ENCODE assay signal across 19 mouse cellular contexts in the genomic region with DNA sequence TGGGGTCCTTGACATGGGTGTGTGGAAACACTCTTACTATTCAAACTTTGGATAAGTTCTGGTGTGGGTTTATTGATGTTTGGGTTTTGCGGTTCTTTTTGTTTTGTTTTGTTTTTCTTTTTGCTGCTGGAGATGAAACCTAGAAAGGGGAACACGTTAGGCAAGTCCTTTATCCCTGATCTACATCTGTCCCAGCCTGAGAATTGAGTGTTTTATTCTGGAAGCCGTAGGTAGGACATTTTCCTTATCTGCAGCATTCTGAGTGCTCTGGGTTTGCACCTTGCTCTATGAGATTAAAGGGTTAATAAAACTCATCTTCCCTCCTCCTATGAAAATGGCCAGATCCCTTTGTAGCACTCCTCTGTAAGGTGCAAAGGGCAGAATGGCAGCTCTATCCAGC. TPM values are rescaled to one million over a fixed set of nuclear protein-coding genes. Genes with fewer than 3 reads are reported as not detected.
DNase-seq lines count a peak whose midpoint lies in the region; ATAC-seq and TF ChIP-seq lines count a peak whose summit lies in the region.
"Had no signal": no experiment of that assay in that cellular context is flagged by ENCODE, and none has a peak within 500 bp of the region (broad histone marks: within the 10 kb centered on the region; RNA-seq: fewer than 3 reads in every experiment).

No protein-coding gene starts in this region.

- ATAC-seq in heart, embryonic 15.5 days (replicated peaks; ENCODE audit: insufficient number of reproducible peaks, insufficient read depth, low FRiP score, low read depth) = no peak
- 0 out of 2 replicates have a peak, but pooled peaks have one; percentile 2 for ATAC-seq in liver, embryonic 15.5 days (ENCODE audit: insufficient read depth)
- ATAC-seq in midbrain, embryonic 15.5 days (replicated peaks) = no peak
- no peak for ATAC-seq in intestine, embryonic 16.5 days
- ATAC-seq: forebrain, embryonic 15.5 days; hindbrain, postnatal 0 days had no signal

- H3K27me3 ChIP-seq in heart, embryonic 15.5 days = peaks cover 16% of the 10 kb centered on the region; the same call in 1 of the 2 replicates
- no peaks in the 10 kb centered on the region for H3K27me3 ChIP-seq in testis, adult 2 months (ENCODE audit: control insufficient read depth, insufficient read depth, low read length)
- peaks cover 30% of the 10 kb centered on the region for H3K27me3 ChIP-seq in liver, embryonic 15.5 days
- H3K27me3 ChIP-seq in midbrain, embryonic 15.5 days (replicated peaks) = peaks cover 21% of the 10 kb centered on the region
- peaks cover 14% of the 10 kb centered on the region for H3K27me3 ChIP-seq in intestine, embryonic 16.5 days (replicated peaks; ENCODE audit: control insufficient read depth, insufficient read depth, low read length)

- peaks cover 26% of the 10 kb centered on the region for H3K4me1 ChIP-seq in heart, embryonic 15.5 days (replicated peaks)
- H3K4me1 ChIP-seq in testis, adult 2 months (ENCODE audit: control insufficient read depth, insufficient read depth, low read length) = peaks cover 13% of the 10 kb centered on the region
- peaks cover 57% of the 10 kb centered on the region for H3K4me1 ChIP-seq in liver, embryonic 15.5 days (replicated peaks)
- H3K4me1 ChIP-seq in midbrain, embryonic 15.5 days = peaks cover 3% of the 10 kb centered on the region; the same call in 1 of the 2 replicates
- no peaks in the 10 kb centered on the region for H3K4me1 ChIP-seq in intestine, embryonic 16.5 days (ENCODE audit: control insufficient read depth, insufficient read depth, low read length)
- H3K4me1 ChIP-seq: embryonic facial prominence, embryonic 12.5 days; forebrain, embryonic 15.5 days had no signal

- H3K9ac ChIP-seq in heart, embryonic 15.5 days = no peak overlapping the region
- no peak overlapping the region for H3K9ac ChIP-seq in liver, embryonic 15.5 days
- H3K9ac ChIP-seq in midbrain, embryonic 15.5 days = no peak overlapping the region
- H3K9ac ChIP-seq in intestine, embryonic 16.5 days (ENCODE audit: low read depth, low read length) = no peak overlapping the region
- H3K9ac ChIP-seq: embryonic facial prominence, embryonic 12.5 days; forebrain, embryonic 15.5 days; heart, embryonic 12.5 days; hindbrain, embryonic 13.5 days had no signal

- no peaks in the 10 kb centered on the region for H3K9me3 ChIP-seq in heart, embryonic 15.5 days (replicated peaks)
- no peaks in the 10 kb centered on the region for H3K9me3 ChIP-seq in liver, embryonic 15.5 days (replicated peaks)
- no peaks in the 10 kb centered on the region for H3K9me3 ChIP-seq in midbrain, embryonic 15.5 days
- H3K9me3 ChIP-seq in intestine, embryonic 16.5 days (ENCODE audit: control insufficient read depth, low read length) = no peaks in the 10 kb centered on the region
- H3K9me3 ChIP-seq: embryonic facial prominence, embryonic 12.5 days; forebrain, embryonic 15.5 days; heart, embryonic 12.5 days; hindbrain, embryonic 13.5 days had no signal

- TF ChIP-seq CTCF in testis, adult 2 months (IDR thresholded peaks at IDR 0.05; ENCODE audit: control insufficient read depth, insufficient read depth, insufficient replicate concordance, low read depth, low read length) = no peak

- DNase-seq in heart, postnatal 10 days = no peak
- no peak for DNase-seq in testis, postnatal 10 days (ENCODE audit: low spot score)
- DNase-seq: adrenal gland, postnatal 10 days; cerebellum, adult 11 months; cerebellum, adult 8-10 months; cerebellum, postnatal 14 days; gastrocnemius, postnatal 10 days; heart, postnatal 14 days had no signal

- H3K4me3 ChIP-seq in heart, embryonic 15.5 days = no peak overlapping the region
- H3K4me3 ChIP-seq in testis, adult 2 months (ENCODE audit: control insufficient read depth, low read depth, low read length) = no peak overlapping the region
- H3K4me3 ChIP-seq in liver, embryonic 15.5 days (replicated peaks) = no peak overlapping the region
- H3K4me3 ChIP-seq in midbrain, embryonic 15.5 days = no peak overlapping the region
- no peak overlapping the region for H3K4me3 ChIP-seq in intestine, embryonic 16.5 days (ENCODE audit: low read length)
- H3K4me3 ChIP-seq: embryonic facial prominence, embryonic 12.5 days; forebrain, embryonic 15.5 days; heart, embryonic 12.5 days; hindbrain, embryonic 13.5 days had no signal

- H3K36me3 ChIP-seq in heart, embryonic 15.5 days = no peaks in the 10 kb centered on the region
- H3K36me3 ChIP-seq in testis, adult 2 months (ENCODE audit: control insufficient read depth, insufficient read depth, low read length) = peaks cover 1% of the 10 kb centered on the region; the same call in 1 of the 2 replicates
- no peaks in the 10 kb centered on the region for H3K36me3 ChIP-seq in liver, embryonic 15.5 days (replicated peaks)
- no peaks in the 10 kb centered on the region for H3K36me3 ChIP-seq in midbrain, embryonic 15.5 days (replicated peaks)
- no peaks in the 10 kb centered on the region for H3K36me3 ChIP-seq in intestine, embryonic 16.5 days (ENCODE audit: control insufficient read depth, insufficient read depth, low read length)
- H3K36me3 ChIP-seq: embryonic facial prominence, embryonic 12.5 days; forebrain, embryonic 15.5 days; heart, embryonic 12.5 days; hindbrain, embryonic 13.5 days had no signal

- H3K27ac ChIP-seq in heart, embryonic 15.5 days = 0 out of 2 replicates have a peak overlapping the region, but pooled peaks have one; percentile 9
- peak overlapping the region; percentile 44; the same call in 1 of the 2 replicates for H3K27ac ChIP-seq in testis, adult 2 months (ENCODE audit: control insufficient read depth, insufficient read depth, low read depth, low read length)
- peak overlapping the region; percentile 64 for H3K27ac ChIP-seq in liver, embryonic 15.5 days (replicated peaks)
- no peak overlapping the region for H3K27ac ChIP-seq in midbrain, embryonic 15.5 days
- H3K27ac ChIP-seq in intestine, embryonic 16.5 days (ENCODE audit: low read length) = no peak overlapping the region
- H3K27ac ChIP-seq: embryonic facial prominence, embryonic 12.5 days; forebrain, embryonic 15.5 days; hindbrain, embryonic 13.5 days; hindbrain, postnatal 0 days had no signal

- WGBS in heart, embryonic 15.5 days = 81% methylated on average over 3 of the region's 3 CpGs
- WGBS in liver, embryonic 15.5 days (ENCODE audit: insufficient replicate concordance) = 35% methylated on average over 3 of the region's 3 CpGs
- WGBS in midbrain, embryonic 15.5 days = 81% methylated on average over 3 of the region's 3 CpGs
- WGBS in intestine, embryonic 16.5 days = 69% methylated on average over 3 of the region's 3 CpGs

- intact Hi-C loops in heart, postnatal 10 days (cut with DNase I) = loop anchor here (10.0 kb wide), 1 partner anchor 261 kb away; a partner anchor contains a TSS

- TF ChIP-seq POLR2A in testis, adult 2 months (IDR thresholded peaks at IDR 0.05; ENCODE audit: control insufficient read depth, low read depth, low read length) = no peak

- no peak overlapping the region for H3K4me2 ChIP-seq in heart, embryonic 15.5 days
- H3K4me2 ChIP-seq in liver, embryonic 15.5 days = peak overlapping the region; percentile 23; the same call in 1 of the 2 replicates
- no peak overlapping the region for H3K4me2 ChIP-seq in midbrain, embryonic 15.5 days
- no peak overlapping the region for H3K4me2 ChIP-seq in intestine, embryonic 16.5 days (ENCODE audit: low read depth, low read length)
- H3K4me2 ChIP-seq: embryonic facial prominence, embryonic 12.5 days; forebrain, embryonic 15.5 days; heart, embryonic 12.5 days; hindbrain, embryonic 13.5 days had no signal

RNA-seq across cellular contexts. Expression of a gene that starts 39.3 kb away (rescaled TPM):
- polyA plus RNA-seq in heart, embryonic 15.5 days (2015; fragmentation: Nextera tagmentation; extraction: Ambion mirVana) = 31.2 and 33.7 TPM in 2 replicates
- total RNA-seq in heart, postnatal 10 days (2021) = 10 to 100 TPM; 20.7 to 27.0 TPM
- polyA plus RNA-seq in testis, adult 2 months (2012; rRNA removed) = 11.8 and 15.2 TPM in 2 replicates
- 26.7 and 27.7 TPM in 2 replicates for polyA plus RNA-seq in liver, embryonic 15.5 days (2015; fragmentation: Nextera tagmentation; extraction: Ambion mirVana)
- 50.5 and 56.4 TPM in 2 replicates for polyA plus RNA-seq in midbrain, embryonic 15.5 days (2015; fragmentation: Nextera tagmentation; extraction: Ambion mirVana)
- 39.1 and 53.0 TPM in 2 replicates for polyA plus RNA-seq in intestine, embryonic 16.5 days (2015; fragmentation: Nextera tagmentation; extraction: Ambion mirVana)

RNA-seq across cellular contexts. Expression of a gene that starts 47.1 kb away (rescaled TPM):
- 0.92 and 6.4 TPM in 2 replicates for polyA plus RNA-seq in heart, embryonic 15.5 days (2015; fragmentation: Nextera tagmentation; extraction: Ambion mirVana)
- 1 to 10 TPM in 1 of 2 experiments, under 1 TPM in 1; 0.40 to 1.0 TPM for total RNA-seq in heart, postnatal 10 days (2021)
- polyA plus RNA-seq in testis, adult 2 months (2012; rRNA removed) = 0.76 TPM in 1 of 2 replicates, not detected in the other
- 4.1 and 5.3 TPM in 2 replicates for polyA plus RNA-seq in liver, embryonic 15.5 days (2015; fragmentation: Nextera tagmentation; extraction: Ambion mirVana)
- polyA plus RNA-seq in midbrain, embryonic 15.5 days (2015; fragmentation: Nextera tagmentation; extraction: Ambion mirVana) = 0.21 and 0.42 TPM in 2 replicates
- 2.0 and 3.3 TPM in 2 replicates for polyA plus RNA-seq in intestine, embryonic 16.5 days (2015; fragmentation: Nextera tagmentation; extraction: Ambion mirVana)
- total RNA-seq: heart, adult 8-10 months; hindbrain, postnatal 0 days had no signal

Comparison
In these comparisons a context has a peak if more than half of its experiments do, and no peak if none do; other contexts are left out.
1. H3K27ac ChIP-seq: peak in heart, embryonic 15.5 days (single experiment), testis, adult 2 months (single experiment) and liver, embryonic 15.5 days (single experiment); none in midbrain, embryonic 15.5 days (single experiment) and intestine, embryonic 16.5 days (single experiment).